Mouse (Mus musculus) myocyte (in vitro differentiated cells): ENCODE measurements around the gene Hist1h3g.
"Not testable (repeated sequence)": the region's sequence is repeated elsewhere in the genome, so short reads cannot be mapped to it uniquely, and the experiment has no call there.

Source experiments
- CEBPB ChIP-seq: IDR thresholded peaks from 2 replicates; pipeline ENCODE4 v1.6.1; 2011; ENCODE audit warnings: mild to moderate bottlenecking, moderate library complexity; ENCODE audit not compliant: poor library complexity, insufficient read depth, severe bottlenecking
- E2F4 ChIP-seq: IDR thresholded peaks from one replicate; pipeline ENCODE4 v1.6.1; 2011; ENCODE audit warnings: mild to moderate bottlenecking, control low read depth, moderate library complexity; ENCODE audit not compliant: insufficient read depth
- MAX ChIP-seq: IDR thresholded peaks from one replicate; pipeline ENCODE4 v1.6.1; 2011; ENCODE audit warnings: low read depth, mild to moderate bottlenecking, control low read depth
- MYOD1 ChIP-seq, 3 experiments: IDR thresholded peaks; one replicate each; pipeline ENCODE4 v1.6.1; 2011; ENCODE audit warnings: control low read depth in 2 of 3, low read depth in 2 of 3, mild to moderate bottlenecking in 2 of 3, moderate library complexity in 1 of 3; ENCODE audit not compliant: insufficient read length in 2 of 3, control insufficient read depth in 1 of 3
- POLR2A ChIP-seq: IDR thresholded peaks from one replicate; pipeline ENCODE4 v1.6.1; 2011; ENCODE audit warnings: low read depth, mild to moderate bottlenecking, control low read depth, moderate library complexity; ENCODE audit not compliant: insufficient read length
- REST ChIP-seq: IDR thresholded peaks from one replicate; pipeline ENCODE4 v1.6.1; 2011; ENCODE audit warnings: mild to moderate bottlenecking, control low read depth, moderate library complexity; ENCODE audit not compliant: insufficient read depth, insufficient read length
- SRF ChIP-seq: IDR thresholded peaks from one replicate; pipeline ENCODE4 v1.6.1; 2011; ENCODE audit warnings: low read depth; ENCODE audit not compliant: control insufficient read depth, insufficient read length
- TCF3 ChIP-seq: IDR thresholded peaks from one replicate; pipeline ENCODE4 v1.6.1; 2011; ENCODE audit warnings: low read depth, control low read depth; ENCODE audit not compliant: insufficient read length
- USF1 ChIP-seq: IDR thresholded peaks from one replicate; pipeline ENCODE4 v1.6.1; 2011; ENCODE audit warnings: low read depth, mild to moderate bottlenecking, control low read depth, moderate library complexity

GRCm38 (mm10) chr13:23544787-23545120, 9.5 kb downstream of the Hist1h3g start:
- TF ChIP-seq POLR2A; MYOD1 (IDR thresholded peaks at IDR 0.05; ENCODE audit: control insufficient read depth in 1 of 3, insufficient read length in 2 of 3, low read depth in 2 of 3); E2F4; CEBPB; SRF; MAX; REST; TCF3; USF1: not testable (repeated sequence)
